Mouse (Mus musculus): ENCODE measurements around the gene Gstt2.

Gene Gstt2

GRCm38 (mm10) chr10:75827668-75828360 lies 9.4 kb downstream of the Gstt2 start:
- DNase-seq (ENCODE audit: low spot score) = peak; percentile 53

- DNase-seq (ENCODE audit: low spot score) = no peak
These were observed 12.7 kb downstream of the Gstt2 start for GRCm38 (mm10) chr10:75824530-75824929.

DNA sequence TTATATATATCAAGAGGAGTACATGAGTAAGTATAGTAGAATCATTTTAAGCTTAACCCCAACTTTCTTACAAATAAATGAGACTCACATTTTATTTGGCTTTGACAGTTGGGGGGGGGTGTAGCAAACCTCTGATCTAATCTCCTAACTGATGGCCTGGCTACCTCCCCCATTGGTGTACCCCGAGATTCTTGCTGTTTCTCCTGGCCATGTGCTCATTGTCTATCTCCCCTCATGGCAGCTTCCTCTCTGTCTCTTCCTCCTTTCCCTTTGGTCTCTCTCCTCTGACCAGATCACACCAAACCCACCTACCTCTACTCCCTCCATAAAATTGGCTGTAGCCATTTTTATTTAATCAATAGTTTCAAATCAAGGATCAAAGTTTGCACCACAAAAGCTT lies 13.4 kb downstream of the Gstt2 start:
- DNase-seq (ENCODE audit: low spot score) = no peak

DNA sequence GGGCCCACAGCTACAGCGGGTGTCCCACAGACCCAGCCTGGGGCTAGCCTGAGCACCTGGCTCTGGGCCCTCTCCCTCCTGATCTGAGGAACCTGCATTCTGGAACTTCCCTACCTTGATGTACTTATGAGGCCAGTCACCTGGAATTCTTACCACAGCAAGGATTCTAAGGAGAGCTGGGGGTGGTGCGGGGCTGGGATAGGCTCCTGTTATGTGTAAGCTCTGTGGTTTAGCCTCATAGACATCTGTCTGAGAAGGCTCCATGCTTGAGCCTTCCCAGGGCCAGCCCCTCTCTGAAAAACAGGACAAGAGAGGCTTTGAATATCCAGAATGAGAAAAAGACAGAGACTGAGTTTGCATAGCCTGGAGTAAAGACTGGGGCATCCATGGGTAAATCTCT lies 14.8 kb downstream of the Gstt2 start, which contains the start of gene Gstt4:
Gstt4 (minus strand) TSS at position 101 of the 400 bp plus-strand sequence.
- no peak for DNase-seq (ENCODE audit: low spot score)

- DNase-seq (ENCODE audit: low spot score) = no peak
These were observed 17.3 kb downstream of the Gstt2 start for GRCm38 (mm10) chr10:75819882-75820281.

DNA sequence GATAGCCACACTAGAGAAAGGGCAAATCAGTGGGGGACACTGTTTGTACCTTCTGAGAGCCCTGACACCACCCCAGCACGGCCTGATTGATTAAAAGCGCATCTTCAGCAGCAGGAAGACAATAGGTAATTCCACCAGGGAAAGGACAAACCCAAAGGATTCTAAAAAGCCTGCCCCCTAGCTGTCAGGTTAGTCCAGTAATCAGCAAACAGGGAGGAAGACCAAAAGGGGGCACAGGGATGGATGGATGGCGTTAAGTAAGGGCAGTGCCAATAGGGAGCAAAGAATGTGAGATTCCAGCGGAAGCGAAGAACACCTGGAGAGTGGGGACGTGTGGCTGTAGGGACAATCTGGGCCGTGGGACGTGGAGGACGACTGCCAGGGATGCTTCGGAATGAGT lies 18.6 kb downstream of the Gstt2 start:
- DNase-seq (ENCODE audit: low spot score) = no peak

GRCm38 (mm10) chr10:75804217-75804616 lies 33.0 kb downstream of the Gstt2 start:
- no peak for DNase-seq (ENCODE audit: low spot score)

DNA sequence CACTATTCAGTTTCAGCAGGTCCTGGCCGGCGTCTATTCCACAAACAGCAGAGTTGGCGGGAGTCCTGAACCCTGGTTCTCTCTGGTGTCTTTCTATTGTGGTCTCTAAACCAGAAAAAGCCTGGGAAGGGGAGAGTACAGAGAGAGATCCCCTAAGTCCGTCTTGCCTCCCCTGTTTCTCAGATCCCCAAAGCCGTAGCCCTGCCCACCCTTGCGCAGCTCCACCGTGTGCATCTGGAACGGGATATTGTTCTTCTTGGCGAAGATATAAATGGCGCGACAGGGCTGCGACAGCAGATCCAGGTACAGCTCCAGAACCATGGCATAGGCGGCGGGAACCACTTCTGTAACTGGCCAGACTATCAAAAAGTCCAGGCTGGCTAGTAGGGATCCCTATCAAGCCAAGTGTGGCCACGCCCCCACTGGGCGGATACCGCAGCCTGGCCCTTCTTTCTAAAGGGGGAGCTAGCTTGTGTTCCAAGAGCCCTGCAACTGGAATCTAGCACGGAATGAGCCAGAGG lies 39.0 kb downstream of the Gstt2 start, which contains the start of gene Gstt1:
Gstt1 (minus strand) TSS at position 409 of the 521 bp plus-strand sequence.
- DNase-seq (ENCODE audit: low spot score) = peak; percentile 70

- DNase-seq (ENCODE audit: low spot score) = peak; percentile 59
These were observed 39.5 kb downstream of the Gstt2 start for GRCm38 (mm10) chr10:75797619-75798175.

DNA sequence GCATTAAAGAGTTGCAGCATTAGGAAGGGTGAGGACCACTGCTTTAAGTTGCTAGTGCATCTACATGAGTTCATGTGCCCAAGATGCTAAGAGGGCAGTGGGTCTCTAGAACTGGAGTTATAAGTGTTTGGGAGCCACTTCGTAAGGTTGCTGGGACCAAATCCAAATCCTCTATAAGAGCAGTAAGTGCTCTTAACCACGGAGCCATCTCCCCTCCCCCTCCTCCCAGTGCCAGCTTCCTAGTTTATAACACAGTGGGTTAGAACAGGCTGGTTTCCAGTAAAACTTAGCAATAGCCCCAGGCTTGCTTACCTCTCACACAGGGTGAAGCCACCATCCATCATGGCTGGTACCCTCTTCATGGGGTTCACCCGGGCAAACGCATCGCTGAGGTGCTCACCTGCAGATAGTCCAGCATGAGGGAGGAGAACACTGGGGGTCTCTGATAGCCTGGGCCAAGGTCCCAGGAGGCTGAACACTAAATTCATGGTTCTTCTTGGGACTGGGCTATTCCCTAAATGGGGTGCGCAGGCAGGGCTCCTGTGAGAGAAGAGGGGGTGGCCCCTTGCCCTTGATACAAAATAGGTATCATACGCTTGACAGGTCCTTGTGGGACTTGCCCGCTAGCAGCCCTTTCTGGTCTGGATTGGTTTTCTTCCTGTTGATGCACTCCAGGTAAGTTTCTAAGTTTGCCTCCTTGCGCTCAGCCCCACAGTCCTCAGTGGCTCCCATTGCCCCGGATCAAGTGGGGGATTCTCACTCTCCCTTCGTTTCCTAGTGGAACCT lies 40.3 kb downstream of the Gstt2 start:
- no peak for DNase-seq (ENCODE audit: low spot score)

DNA sequence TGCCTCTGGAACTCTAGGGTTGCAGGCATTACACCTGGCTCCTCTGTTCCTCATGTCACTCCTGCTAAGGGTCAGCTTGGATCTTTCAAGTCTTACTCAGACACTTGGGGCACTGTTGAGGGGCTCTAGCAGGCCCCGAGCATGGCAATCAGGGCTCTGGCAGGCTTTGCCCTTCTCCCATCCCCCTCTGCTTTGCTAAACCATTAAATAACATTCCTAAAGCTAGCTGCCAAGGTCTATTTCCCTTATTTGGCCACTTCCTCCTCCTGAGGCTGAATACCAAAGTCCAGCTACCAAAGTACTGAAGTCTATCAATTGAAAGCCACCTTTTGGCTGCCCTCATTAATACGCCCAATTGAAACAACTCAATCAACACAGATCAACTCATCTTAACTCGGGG lies 42.3 kb downstream of the Gstt2 start:
- DNase-seq (ENCODE audit: low spot score) = peak; percentile 36

DNA sequence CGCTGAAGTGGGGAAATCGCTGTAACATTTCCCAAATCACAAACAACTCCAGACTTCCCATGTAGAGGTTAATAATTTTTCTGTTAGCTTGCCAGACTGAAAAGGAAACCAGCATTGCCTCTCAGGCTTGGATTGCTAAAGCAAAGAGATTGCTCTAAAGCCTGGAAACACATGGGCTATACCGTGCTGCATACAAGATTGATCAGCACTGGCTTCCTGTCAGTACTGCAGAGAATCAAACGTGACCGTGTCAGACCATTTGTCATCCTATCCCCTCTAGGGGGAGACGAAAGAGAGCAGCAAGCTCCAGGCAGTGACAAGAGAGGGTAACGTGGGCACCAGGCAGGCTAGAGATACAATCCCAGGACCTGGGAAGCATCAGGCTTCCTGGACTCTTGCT lies 46.5 kb downstream of the Gstt2 start:
- DNase-seq (ENCODE audit: low spot score) = no peak

DNA sequence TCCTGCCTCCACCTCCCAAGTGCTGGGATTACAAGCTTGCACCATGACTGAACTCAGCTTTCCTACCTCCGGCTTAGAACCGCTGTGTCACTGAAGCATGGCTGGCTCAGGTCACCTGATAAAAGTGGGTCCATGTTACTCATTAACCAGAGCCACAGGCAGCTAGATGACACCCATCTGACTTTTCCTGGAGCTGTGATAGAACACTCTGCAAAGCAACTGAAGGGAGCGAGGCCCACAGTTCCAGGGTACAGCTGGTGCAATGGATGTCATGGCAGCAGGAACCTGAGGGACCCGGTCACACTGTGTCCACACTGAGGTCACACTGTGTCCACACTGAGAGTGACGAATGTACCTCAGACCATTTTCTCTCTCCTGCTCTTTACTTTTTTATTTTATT lies 47.4 kb downstream of the Gstt2 start:
- no peak for DNase-seq (ENCODE audit: low spot score)

- no peak for DNase-seq (ENCODE audit: low spot score)
These were observed 48.0 kb downstream of the Gstt2 start for GRCm38 (mm10) chr10:75789081-75789735.

GRCm38 (mm10) chr10:75788277-75788676 lies 48.9 kb downstream of the Gstt2 start:
- no peak for DNase-seq (ENCODE audit: low spot score)

- DNase-seq (ENCODE audit: low spot score) = no peak
These were observed 51.8 kb downstream of the Gstt2 start for GRCm38 (mm10) chr10:75785442-75785841.
